Mouse (Mus musculus): Measurements from ENCODE around the gene Adgrv1. TPM values are rescaled to one million over a fixed set of nuclear protein-coding genes. Genes with fewer than 3 reads are reported as not detected.

Gene Adgrv1
- polyA plus RNA-seq, 1 experiment from 2014 or later, result 16.7 TPM

- H3K36me3 ChIP-seq (ENCODE audit: control insufficient read depth, insufficient read depth, low read length), result no peaks in the 10 kb centered on the region
- no peak overlapping the region for H3K4me3 ChIP-seq (replicated peaks; ENCODE audit: low read depth, low read length)
- H3K27ac ChIP-seq (replicated peaks; ENCODE audit: low read depth, low read length), result no peak overlapping the region
- H3K9me3 ChIP-seq (ENCODE audit: control insufficient read depth, low read length), result no peaks in the 10 kb centered on the region
- DNase-seq, result no peak
- no peak overlapping the region for H3K9ac ChIP-seq (replicated peaks; ENCODE audit: low read length)
- whole genome bisulfite sequencing, result 98% methylated on average over 2 of the region's 2 CpGs
- ATAC-seq (ENCODE audit: low FRiP score, low TSS enrichment), result no peak
- H3K27me3 ChIP-seq (ENCODE audit: control insufficient read depth, insufficient read depth, low read length), result no peaks in the 10 kb centered on the region
- H3K4me1 ChIP-seq (ENCODE audit: control insufficient read depth, insufficient read depth, low read length), result no peaks in the 10 kb centered on the region
- no peak overlapping the region for H3K4me2 ChIP-seq (ENCODE audit: low read length)
Observed at GRCm38 (mm10) chr13:81325606-81326215, 307.2 kb downstream of the Adgrv1 start.

GRCm38 (mm10) chr13:81323546-81324316, 309.2 kb downstream of the Adgrv1 start:
- WGBS, result 96% methylated on average over 3 of the region's 3 CpGs

GRCm38 (mm10) chr13:81316581-81316980, 316.4 kb downstream of the Adgrv1 start:
- Histone ChIP-seq H3K27me3 (ENCODE audit: control insufficient read depth, insufficient read depth, low read length) (no peaks in the 10 kb centered on the region), H3K4me3 (replicated peaks; ENCODE audit: low read depth, low read length) (no peak overlapping the region), H3K36me3 (ENCODE audit: control insufficient read depth, insufficient read depth, low read length) (no peaks in the 10 kb centered on the region), H3K4me2 (ENCODE audit: low read length) (no peak overlapping the region), H3K27ac (replicated peaks; ENCODE audit: low read depth, low read length) (no peak overlapping the region), H3K9me3 (ENCODE audit: control insufficient read depth, low read length) (no peaks in the 10 kb centered on the region), H3K4me1 (ENCODE audit: control insufficient read depth, insufficient read depth, low read length) (no peaks in the 10 kb centered on the region), H3K9ac (replicated peaks; ENCODE audit: low read length) (no peak overlapping the region)
- ATAC-seq (ENCODE audit: low FRiP score, low TSS enrichment), result no peak
- no peak for DNase-seq
- WGBS, result 77% methylated on average over 4 of the region's 4 CpGs

More at GRCm38 (mm10) chr13:81323546-81324316, 309.2 kb downstream of the Adgrv1 start:
- H3K4me2 ChIP-seq (ENCODE audit: low read length), result no peak overlapping the region
- no peak overlapping the region for H3K9ac ChIP-seq (replicated peaks; ENCODE audit: low read length)
- no peaks in the 10 kb centered on the region for H3K36me3 ChIP-seq (ENCODE audit: control insufficient read depth, insufficient read depth, low read length)
- no peak for ATAC-seq (ENCODE audit: low FRiP score, low TSS enrichment)
- no peak for DNase-seq
- no peaks in the 10 kb centered on the region for H3K4me1 ChIP-seq (ENCODE audit: control insufficient read depth, insufficient read depth, low read length)
- no peak overlapping the region for H3K4me3 ChIP-seq (replicated peaks; ENCODE audit: low read depth, low read length)
- no peak overlapping the region for H3K27ac ChIP-seq (replicated peaks; ENCODE audit: low read depth, low read length)
- H3K9me3 ChIP-seq (ENCODE audit: control insufficient read depth, low read length), result no peaks in the 10 kb centered on the region
- H3K27me3 ChIP-seq (ENCODE audit: control insufficient read depth, insufficient read depth, low read length), result no peaks in the 10 kb centered on the region

- Histone ChIP-seq H3K36me3 (ENCODE audit: control insufficient read depth, insufficient read depth, low read length) (no peaks in the 10 kb centered on the region), H3K4me3 (replicated peaks; ENCODE audit: low read depth, low read length) (no peak overlapping the region), H3K4me2 (ENCODE audit: low read length) (no peak overlapping the region), H3K9ac (replicated peaks; ENCODE audit: low read length) (no peak overlapping the region), H3K4me1 (ENCODE audit: control insufficient read depth, insufficient read depth, low read length) (no peaks in the 10 kb centered on the region), H3K27ac (replicated peaks; ENCODE audit: low read depth, low read length) (no peak overlapping the region), H3K27me3 (ENCODE audit: control insufficient read depth, insufficient read depth, low read length) (no peaks in the 10 kb centered on the region), H3K9me3 (ENCODE audit: control insufficient read depth, low read length) (no peaks in the 10 kb centered on the region)
- DNase-seq, result peak; percentile 69
- WGBS, result 70% methylated on average over 7 of the region's 7 CpGs
- ATAC-seq (ENCODE audit: low FRiP score, low TSS enrichment), result peak; percentile 41; the same call in 1 of the 2 replicates
Observed at GRCm38 (mm10) chr13:81314306-81315120, 318.4 kb downstream of the Adgrv1 start.

GRCm38 (mm10) chr13:81312148-81312547, 320.8 kb downstream of the Adgrv1 start:
- ATAC-seq (ENCODE audit: low FRiP score, low TSS enrichment) (no peak), DNase-seq (no peak)
- 80% methylated on average over 5 of the region's 5 CpGs for WGBS
- Histone ChIP-seq H3K4me1 (ENCODE audit: control insufficient read depth, insufficient read depth, low read length) (no peaks in the 10 kb centered on the region), H3K27ac (replicated peaks; ENCODE audit: low read depth, low read length) (no peak overlapping the region), H3K9ac (replicated peaks; ENCODE audit: low read length) (no peak overlapping the region), H3K4me2 (ENCODE audit: low read length) (no peak overlapping the region), H3K9me3 (ENCODE audit: control insufficient read depth, low read length) (no peaks in the 10 kb centered on the region), H3K27me3 (ENCODE audit: control insufficient read depth, insufficient read depth, low read length) (no peaks in the 10 kb centered on the region), H3K4me3 (replicated peaks; ENCODE audit: low read depth, low read length) (no peak overlapping the region), H3K36me3 (ENCODE audit: control insufficient read depth, insufficient read depth, low read length) (no peaks in the 10 kb centered on the region)

GRCm38 (mm10) chr13:81300851-81301250, 332.1 kb downstream of the Adgrv1 start:
- no peaks in the 10 kb centered on the region for H3K36me3 ChIP-seq (ENCODE audit: control insufficient read depth, insufficient read depth, low read length)
- DNase-seq (no peak), ATAC-seq (ENCODE audit: low FRiP score, low TSS enrichment) (no peak)
- H3K4me2 ChIP-seq (ENCODE audit: low read length), result no peak overlapping the region
- no peaks in the 10 kb centered on the region for H3K9me3 ChIP-seq (ENCODE audit: control insufficient read depth, low read length)
- H3K4me3 ChIP-seq (replicated peaks; ENCODE audit: low read depth, low read length), result no peak overlapping the region
- H3K27ac ChIP-seq (replicated peaks; ENCODE audit: low read depth, low read length), result no peak overlapping the region
- H3K4me1 ChIP-seq (ENCODE audit: control insufficient read depth, insufficient read depth, low read length), result no peaks in the 10 kb centered on the region
- H3K9ac ChIP-seq (replicated peaks; ENCODE audit: low read length), result no peak overlapping the region
- 88% methylated on average over 1 of the region's 1 CpGs for WGBS
- H3K27me3 ChIP-seq (ENCODE audit: control insufficient read depth, insufficient read depth, low read length), result no peaks in the 10 kb centered on the region

GRCm38 (mm10) chr13:81294106-81294505, 338.8 kb downstream of the Adgrv1 start:
- no peaks in the 10 kb centered on the region for H3K36me3 ChIP-seq (ENCODE audit: control insufficient read depth, insufficient read depth, low read length)
- H3K27ac ChIP-seq (replicated peaks; ENCODE audit: low read depth, low read length), result no peak overlapping the region
- H3K9ac ChIP-seq (replicated peaks; ENCODE audit: low read length), result no peak overlapping the region
- DNase-seq (peak; percentile 12), ATAC-seq (ENCODE audit: low FRiP score, low TSS enrichment) (no peak)
- no peak overlapping the region for H3K4me3 ChIP-seq (replicated peaks; ENCODE audit: low read depth, low read length)
- H3K4me2 ChIP-seq (ENCODE audit: low read length), result no peak overlapping the region
- H3K27me3 ChIP-seq (ENCODE audit: control insufficient read depth, insufficient read depth, low read length), result no peaks in the 10 kb centered on the region
- H3K4me1 ChIP-seq (ENCODE audit: control insufficient read depth, insufficient read depth, low read length), result no peaks in the 10 kb centered on the region
- WGBS, result 82% methylated on average over 1 of the region's 1 CpGs
- no peaks in the 10 kb centered on the region for H3K9me3 ChIP-seq (ENCODE audit: control insufficient read depth, low read length)

GRCm38 (mm10) chr13:81282193-81282592, 350.8 kb downstream of the Adgrv1 start:
- Histone ChIP-seq H3K27ac (replicated peaks; ENCODE audit: low read depth, low read length) (no peak overlapping the region), H3K27me3 (ENCODE audit: control insufficient read depth, insufficient read depth, low read length) (no peaks in the 10 kb centered on the region), H3K4me3 (replicated peaks; ENCODE audit: low read depth, low read length) (no peak overlapping the region), H3K4me2 (ENCODE audit: low read length) (no peak overlapping the region), H3K4me1 (ENCODE audit: control insufficient read depth, insufficient read depth, low read length) (no peaks in the 10 kb centered on the region), H3K9me3 (ENCODE audit: control insufficient read depth, low read length) (no peaks in the 10 kb centered on the region), H3K36me3 (ENCODE audit: control insufficient read depth, insufficient read depth, low read length) (no peaks in the 10 kb centered on the region), H3K9ac (replicated peaks; ENCODE audit: low read length) (no peak overlapping the region)
- ATAC-seq (ENCODE audit: low FRiP score, low TSS enrichment), result no peak
- DNase-seq, result no peak
- 82% methylated on average over 6 of the region's 6 CpGs for WGBS
